Mouse (Mus musculus) monocyte, adult 5-6 weeks (primary cell): ENCODE results near the gene Gm19935. TPM values are rescaled to one million over a fixed set of nuclear protein-coding genes. Genes with fewer than 3 reads are reported as not detected.

Source experiments
- ATAC-seq: fragments of 153-309, 156-312 bp; replicated peaks from 2 replicates; pipeline ENCODE4 v1.8.0; 2017; ENCODE audit warnings: mild to moderate bottlenecking; ENCODE audit not compliant: low TSS enrichment, insufficient number of reproducible peaks, severe bottlenecking, poor library complexity, low FRiP score
- total RNA-seq: library from RNA; stranded (forward); fragments of 200-1000, 200-491, 200-594 nt; gene quantifications from 3 replicates; pipeline ENCODE4 v1.2.3, GENCODE M21; 2017

Gene Gm19935
- total RNA-seq, 1 experiment from 2014 or later, result not detected

DNA sequence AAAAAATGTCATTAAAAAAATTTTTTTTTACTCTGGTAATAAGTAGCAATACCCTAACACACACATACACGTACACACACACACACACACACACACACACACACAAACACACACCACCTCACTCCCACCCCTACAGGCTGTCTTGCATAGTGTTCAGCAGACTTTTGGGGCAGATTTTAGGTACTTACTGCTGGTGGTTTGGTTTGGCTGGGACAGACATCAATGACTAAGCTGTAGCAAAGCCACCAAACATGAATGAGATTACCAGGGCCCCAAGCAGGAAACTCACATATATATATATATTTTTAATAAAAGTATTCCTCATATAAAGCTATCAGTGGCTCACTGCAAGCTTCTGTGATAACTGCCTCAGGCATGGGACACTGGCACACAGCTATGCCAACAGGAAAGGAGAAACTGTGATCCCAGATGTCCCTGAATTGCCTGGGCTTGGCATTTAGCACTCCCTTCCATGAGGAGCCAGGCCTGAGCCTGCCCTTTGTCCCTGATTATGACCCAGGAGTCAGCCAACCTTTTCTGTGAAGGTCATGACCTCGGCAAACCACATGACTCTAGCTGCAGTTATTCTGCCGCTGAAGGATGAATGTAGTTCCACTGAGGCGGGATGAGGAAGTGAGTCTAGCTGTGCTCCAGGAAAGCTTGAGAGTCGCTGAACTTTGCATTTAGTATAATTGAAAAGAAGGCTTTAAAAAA lies 15.5 kb upstream of the Gm19935 start:
- no peak for ATAC-seq

DNA sequence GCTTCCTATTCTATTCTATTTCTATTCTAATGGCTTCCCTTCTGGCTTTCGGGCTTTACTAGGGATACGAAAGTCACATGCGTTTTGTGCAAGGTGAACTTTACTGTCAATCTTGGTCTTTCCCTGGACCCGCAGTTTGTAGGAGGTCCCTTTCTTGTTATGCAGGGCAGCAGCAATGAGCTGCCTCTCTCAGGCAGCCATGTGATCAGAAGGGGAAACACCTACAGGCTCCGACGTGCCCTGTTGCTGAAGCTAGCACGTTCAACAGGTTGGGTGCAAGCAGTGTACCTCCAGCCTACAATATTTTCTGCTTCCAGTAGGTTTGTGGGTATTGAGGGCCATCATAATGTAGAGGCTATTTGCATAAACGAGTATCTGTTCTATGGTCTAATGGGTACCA lies 13.8 kb upstream of the Gm19935 start:
- no peak for ATAC-seq

DNA sequence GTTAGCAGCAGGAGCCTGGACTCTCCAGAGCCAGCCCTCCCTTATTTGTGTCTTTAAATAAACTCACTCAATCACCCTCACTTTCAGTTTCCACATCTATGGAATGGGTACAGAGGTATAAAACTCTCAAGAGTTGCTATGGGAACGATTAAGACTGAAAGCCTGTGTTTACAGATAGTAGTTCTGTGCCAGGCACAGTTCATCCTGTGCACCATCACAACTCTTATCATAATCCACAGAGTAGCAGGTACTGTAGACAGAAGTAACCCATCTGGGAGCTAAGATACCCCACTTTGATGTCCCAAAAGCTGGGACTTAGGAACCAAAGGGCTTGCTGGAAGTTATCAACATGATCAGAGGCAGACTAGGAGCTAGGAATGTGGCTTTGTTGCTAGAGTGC lies 12.6 kb upstream of the Gm19935 start:
- no peak for ATAC-seq

DNA sequence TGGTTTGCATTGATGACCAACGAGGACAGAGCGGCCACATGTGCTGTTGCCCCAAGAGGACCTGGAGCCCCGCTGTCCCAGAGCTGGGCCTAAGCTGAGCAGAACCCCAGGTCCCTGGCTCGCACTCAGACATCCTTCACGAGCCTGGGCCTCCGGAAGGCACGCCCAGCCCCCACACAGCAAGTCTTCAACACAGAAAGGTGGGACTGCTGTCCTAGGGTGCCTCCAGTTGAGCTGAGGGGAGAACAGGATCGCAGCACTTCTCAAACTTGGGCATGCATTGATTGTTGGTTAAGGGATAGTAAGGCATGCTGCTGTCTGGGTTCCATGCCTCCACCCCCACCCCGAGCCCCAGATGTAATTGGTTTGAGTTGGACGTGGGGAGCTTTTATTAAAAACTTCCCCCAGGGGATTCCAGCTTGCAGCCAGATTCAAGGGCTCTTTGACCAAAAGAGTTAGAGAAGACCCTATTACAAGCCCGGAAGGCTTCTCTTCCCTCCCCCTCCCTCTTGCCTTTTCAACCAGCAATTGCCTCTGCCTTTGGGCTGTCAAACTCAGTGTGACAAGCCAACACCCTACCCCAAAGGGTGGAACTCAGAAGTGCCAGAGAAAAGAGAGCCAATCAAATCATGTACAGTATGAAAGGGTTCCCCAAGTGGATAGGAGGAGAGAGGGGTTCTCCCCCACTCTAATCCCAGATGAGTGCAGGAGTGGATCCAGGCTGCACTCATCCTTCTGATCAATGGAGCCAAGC lies 12.0 kb upstream of the Gm19935 start:
- ATAC-seq, result no peak; the same call in 1 of the 2 replicates

DNA sequence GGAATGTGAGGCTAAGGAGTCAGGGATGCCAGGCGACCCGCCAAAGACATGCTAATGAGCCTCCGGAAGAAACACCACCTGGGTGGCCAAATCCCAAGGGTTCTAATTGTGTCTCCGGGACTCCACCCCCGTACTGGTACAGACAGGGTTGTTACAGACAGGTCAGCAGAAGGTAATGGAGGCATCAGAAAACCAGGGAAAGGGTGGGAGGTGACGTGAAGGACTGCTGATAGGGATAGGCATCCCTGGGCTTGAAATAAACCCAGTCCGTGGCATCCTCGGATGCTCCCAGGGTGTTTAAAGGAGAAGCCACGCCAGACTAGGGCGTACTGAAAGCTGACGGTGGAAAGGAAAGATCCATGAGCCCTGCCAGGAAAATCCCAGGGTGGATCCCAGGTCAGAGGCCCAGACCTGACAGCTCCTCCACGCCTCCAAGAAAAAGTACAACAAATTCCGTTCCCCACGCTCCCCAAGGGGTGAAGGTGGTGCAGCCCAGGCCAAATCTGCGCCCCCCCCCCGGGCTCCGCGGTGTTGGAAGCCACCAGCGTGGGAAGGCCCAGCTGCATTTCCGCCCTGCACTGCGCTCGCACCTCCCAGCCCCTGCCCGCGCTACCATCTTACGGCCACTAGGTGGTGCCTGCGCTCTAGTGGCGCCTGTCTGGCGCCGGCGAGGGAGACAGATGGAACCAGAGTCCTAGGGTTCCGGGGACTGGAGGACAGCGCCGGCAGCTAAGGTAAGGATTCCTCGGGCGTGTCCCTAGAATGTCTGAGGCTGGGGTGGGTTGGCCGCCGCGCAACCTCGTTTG lies 11.2 kb upstream of the Gm19935 start, which contains the start of gene Chd9:
Gene Chd9 (plus strand): TSS at position 172 of the 806 bp plus-strand sequence.
- peak; percentile 86 for ATAC-seq

DNA sequence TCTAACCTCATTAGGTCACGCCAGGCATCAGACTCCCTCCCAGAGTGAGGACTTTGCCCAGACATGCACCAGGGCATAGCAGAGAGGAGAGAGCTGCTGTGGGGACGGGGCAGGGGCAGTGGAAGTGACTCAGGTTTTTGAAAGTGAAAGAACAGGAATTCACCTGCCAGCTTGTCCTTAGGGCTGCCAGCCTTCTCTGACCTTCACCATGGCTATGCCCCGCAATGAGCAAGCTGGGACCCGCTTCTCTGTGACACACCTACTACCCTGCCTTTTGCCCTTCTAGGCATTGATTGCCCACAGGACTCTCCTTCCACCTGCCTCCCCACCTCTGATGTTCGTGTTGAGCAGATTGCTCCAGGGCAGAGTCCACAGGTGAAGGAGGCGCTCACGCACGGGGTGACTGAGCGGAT lies 8.3 kb upstream of the Gm19935 start:
- ATAC-seq, result no peak

DNA sequence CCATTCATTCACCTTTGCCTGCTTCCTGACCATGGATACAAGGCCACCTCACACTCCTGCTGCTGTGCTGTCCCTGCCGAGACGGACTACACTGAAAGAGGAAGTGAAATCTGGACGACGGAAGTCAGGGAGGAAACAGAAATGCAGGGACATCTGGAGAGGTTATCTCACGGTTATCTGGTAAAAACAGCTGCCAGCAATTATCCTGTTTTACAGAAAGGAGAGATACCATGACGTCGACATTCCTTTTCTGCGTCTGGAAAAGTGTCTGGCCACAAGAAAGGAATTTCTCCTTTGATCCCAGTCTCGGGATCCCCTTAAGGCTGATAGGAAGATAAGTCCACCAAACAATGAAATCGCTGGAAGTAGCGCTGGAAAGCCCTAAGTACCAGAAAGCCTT lies 5.2 kb upstream of the Gm19935 start:
- ATAC-seq, result peak; percentile 63; the same call in 1 of the 2 replicates

DNA sequence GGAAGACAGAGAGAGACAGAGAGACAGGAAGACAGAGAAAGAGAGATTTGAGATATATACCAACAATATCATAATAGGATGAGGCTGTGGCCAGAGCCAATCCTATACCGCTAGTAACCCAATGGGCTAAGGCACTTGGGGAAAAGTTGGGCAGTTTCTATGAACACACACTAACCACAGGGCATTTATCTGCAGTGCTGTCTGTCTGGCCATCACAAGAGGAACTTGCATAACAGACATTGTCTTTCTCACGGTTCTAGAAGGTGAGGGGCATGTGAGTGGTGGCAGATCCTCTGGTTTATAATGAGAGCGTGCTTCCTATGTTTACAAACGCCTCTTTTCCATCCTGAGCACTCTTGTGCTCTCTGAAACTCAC lies 3.1 kb upstream of the Gm19935 start:
- no peak; the same call in 1 of the 2 replicates for ATAC-seq

DNA sequence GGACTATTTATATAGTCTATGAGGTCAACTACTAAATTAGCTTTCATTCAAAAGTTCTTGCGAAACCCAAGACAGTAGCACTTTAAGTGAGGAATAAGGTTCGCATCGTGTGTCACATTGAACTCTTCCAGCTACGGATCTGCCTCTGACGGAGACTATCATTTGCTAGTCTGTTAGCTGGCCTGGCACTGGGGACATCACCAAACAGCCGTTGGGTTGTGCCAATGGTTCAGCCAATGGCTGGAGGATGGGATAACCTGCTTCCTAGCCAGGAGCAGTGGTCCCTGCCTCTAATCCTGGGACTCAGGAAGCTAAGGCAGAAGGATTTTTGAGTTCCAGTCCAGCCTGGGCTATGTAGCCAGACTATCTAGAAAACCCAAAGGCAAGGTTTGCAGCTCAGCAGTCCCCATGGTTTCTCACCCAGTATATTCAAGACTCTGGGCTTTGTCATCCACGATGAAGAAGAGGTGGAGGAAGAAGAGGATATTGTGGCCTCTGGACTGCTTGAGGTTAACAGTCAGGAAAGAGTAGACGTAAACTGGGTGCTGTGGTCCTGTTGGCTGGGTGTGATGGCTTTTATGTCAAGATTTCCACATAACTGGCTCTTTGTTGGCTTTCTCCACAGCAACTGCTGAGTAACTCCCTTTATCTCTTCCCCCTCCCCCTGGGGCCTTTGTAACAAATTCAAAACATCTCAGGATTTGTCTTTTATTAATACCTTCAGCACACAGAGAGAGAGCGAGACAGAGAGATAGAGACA lies 2.5 kb upstream of the Gm19935 start:
- ATAC-seq, result no peak

DNA sequence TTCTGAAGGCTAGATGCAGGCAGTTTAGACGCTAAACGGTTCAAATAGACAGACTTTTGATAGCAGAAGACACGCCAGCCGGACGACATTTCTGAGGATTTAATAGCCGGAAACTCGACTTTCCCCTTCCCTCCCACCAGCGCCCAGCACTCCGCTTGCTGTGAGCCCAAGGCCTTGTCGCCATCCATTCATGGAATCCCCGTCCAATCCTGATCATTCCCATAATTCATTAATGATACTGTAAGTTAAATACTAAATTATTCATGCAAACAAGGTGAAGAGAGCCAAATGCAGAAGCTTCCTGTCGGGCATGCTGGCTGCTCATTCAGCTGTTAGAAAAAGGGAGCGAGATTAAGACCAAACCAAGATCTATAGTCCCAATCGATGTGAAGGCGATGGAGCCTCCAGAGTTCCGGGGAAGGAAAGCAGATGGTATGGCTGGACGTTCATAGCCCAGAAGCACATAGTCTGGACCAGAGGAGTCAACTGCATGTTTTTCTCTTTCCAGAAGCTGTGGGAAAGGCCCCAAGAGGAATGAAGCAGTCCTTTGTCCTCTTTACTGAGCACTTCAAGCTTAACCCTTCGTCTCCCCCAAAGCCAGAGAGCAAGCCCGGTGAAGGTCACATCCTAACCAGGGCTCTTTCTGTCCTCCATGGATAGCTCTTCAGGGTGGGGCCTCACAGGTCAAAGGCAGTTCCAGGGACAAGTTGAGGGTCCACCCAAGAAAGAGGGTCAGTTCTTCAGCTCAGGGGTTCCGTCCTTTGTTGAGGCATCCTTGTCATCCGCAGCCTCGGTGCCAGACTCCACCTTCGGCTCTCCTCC lies 921 bp downstream of the Gm19935 start:
- no peak for ATAC-seq

DNA sequence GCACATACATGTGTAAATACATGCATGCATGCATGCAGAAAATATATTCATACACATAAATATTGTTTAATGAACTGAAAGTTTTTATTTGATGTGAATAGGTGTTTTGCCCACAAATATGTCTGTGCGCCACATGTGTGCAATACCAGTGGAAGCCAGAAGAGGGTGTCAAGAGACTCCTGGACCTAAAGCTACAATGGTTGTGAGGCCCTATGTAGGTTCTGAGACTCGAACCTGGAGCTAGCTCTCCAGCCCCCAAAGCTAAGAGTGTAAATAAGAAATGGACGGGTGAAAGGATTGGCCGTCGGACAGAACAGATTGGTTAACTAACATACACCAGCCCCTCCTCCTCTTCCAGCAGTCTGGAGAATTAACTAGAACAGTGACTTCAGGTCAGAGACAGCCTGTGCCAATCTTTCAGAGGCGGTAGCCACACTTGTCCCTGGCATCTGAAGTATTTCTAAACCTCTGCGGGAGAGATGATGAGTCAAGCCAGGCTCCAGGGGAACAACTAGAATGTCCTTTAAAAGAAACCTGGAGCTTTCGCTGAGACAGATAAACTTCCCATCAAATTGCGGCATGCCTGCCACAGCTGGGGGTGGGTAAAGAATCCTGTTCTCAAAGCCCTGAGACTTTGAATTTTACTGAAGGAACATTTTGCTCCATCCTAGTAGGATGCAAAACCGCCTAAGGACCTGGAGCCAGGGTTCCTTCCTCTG lies 3.4 kb downstream of the Gm19935 start:
- no peak for ATAC-seq

DNA sequence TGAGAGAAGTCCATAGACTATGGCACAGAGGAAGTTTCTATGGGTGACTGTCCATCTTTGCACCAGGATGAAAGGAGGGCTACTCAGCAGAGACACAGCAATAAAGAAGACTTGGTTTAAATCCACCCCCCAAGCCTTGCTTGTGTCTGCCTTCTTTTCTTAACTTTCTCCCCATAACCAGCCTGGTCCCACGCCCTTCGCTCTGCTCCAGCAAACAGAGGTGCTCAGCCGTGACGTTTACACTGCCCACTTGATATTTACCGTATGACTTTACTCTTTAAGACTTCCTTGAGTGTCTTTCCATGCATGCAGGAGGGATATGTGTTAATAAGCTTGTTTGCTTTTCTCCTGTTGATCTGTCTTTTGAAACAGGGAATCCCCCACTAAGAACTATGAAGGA lies 17.7 kb downstream of the Gm19935 start:
- no peak for ATAC-seq

DNA sequence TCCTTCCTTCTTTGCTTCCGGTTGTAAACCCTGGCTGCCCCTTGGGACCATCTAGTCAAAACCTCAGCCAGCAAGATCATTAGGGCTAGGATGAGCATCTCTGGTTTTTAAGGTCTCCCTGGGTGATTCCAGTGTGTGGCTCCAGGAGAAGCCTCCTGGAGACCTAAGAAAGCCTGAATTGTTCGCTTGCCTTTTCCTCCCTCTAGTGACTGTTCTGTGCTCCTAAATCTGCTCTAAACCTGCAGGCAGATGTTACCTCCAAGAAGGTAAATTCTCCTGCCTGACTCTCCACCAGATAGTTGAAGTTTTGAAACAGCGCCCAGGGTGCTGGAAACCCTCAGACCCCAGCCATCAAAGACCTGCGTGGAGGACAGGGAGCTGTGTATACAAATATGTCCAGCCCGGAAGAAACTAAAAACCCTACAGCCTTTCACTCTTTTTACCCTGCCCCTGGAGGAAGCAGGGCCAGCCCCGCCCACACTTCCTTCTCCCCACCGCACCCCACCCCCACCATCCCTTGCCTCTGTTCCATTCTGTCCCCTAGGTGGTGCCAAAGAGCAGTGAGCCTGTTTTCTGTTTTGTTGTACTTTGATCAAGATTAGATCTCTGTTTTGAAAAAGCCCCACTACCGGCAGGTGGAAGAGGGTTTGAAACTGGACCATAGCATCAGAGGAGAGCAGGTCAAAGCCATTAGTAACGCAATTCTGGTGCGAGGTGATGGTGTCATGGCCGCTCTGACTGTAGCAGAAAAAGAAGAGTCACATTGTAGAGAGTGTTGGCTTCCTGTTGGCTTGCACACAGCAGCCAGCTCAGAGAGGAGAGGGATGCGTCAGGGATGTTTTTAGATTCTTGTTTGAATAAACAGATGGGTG lies 22.0 kb downstream of the Gm19935 start:
- ATAC-seq, result peak; percentile 88

DNA sequence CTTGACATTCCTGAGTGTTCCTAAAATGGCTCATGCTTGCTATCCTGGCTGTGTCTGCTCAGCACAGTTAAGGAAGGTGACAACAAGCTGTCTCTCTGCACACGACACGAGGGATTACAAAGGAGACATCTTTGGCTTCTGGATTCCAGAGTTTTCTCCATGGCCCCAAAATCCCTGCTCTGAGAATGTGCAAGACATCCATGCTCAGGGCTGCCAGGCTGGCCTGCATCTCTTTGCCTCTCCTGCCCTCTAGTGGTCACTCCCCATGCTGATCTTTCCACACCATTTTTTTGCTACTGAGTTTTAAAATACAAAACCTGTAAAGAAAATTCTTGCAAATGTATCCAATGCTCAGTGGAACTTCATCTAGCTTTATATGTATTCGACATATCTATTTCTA lies 23.5 kb downstream of the Gm19935 start:
- ATAC-seq, result 0 out of 2 replicates have a peak, but pooled peaks have one; percentile 37

DNA sequence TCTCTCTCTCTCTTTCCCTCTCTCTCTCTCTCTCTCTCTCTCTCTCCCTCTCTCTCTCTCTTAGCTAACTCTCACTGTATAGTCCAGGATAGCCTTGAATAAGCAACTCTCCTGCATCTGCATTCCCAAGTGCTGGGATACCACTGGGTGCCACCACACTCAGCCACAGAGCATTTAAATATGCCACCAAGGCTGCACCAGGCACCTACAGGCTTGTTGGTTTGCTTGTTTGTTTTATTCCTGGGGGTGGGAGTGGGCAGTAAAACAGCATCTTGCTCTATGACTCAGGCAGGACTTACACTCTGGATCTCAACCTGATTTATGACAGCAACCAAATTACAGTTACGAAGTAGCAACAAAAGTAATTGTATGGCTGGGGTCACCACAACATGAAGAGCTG lies 25.6 kb downstream of the Gm19935 start:
- ATAC-seq, result no peak

DNA sequence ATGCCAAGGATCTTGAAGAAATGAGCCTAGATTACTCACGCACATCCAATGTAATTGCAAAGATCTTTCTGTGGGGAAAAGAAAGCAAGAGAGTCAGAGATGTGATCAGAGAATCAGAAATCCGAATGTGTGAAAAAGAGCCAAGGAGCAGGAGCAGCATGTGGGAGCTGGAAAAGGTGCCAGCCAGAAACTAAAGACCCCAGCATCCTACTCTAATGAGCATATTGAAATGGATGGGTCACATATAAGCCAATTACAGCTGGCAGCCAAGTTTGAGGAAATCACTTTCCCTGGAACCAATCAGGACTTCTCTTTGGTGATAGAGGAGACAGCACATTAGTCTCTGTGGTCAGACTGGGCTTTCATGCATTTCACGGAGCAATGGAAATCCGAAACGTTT lies 47.4 kb downstream of the Gm19935 start:
- ATAC-seq, result no peak
